Mouse (Mus musculus): ENCODE results near the gene Erlin1.

Erlin1 gene

GRCm38 (mm10) chr19:44004261-44004660 lies 65.3 kb downstream of the Erlin1 start:
- ATAC-seq (ENCODE audit: insufficient number of reproducible peaks, low FRiP score, low TSS enrichment) = no peak

DNA sequence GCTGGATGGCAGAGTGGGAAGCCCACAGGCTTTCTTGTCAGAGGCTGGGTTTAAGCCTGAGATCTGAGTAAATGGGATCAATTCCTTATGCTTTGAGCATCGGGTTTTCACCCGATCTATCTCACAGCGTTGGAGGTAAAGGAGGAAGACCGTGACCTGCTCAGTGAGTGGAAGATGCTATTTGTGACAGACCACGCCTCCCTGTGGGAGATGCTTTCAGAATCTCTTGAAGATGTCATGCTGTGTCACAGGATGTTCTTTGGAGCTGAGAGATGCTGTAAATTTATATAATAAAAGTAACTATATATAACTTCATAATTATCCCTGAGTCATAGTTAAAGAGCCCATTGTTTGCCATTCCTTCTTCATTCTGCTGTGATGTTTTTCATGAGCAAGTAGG lies 68.9 kb downstream of the Erlin1 start:
- ATAC-seq (ENCODE audit: insufficient number of reproducible peaks, low FRiP score, low TSS enrichment) = no peak

- ATAC-seq (ENCODE audit: insufficient number of reproducible peaks, low FRiP score, low TSS enrichment) = no peak
Measured at GRCm38 (mm10) chr19:44000061-44000460, 69.5 kb downstream of the Erlin1 start.

- no peak for ATAC-seq (ENCODE audit: insufficient number of reproducible peaks, low FRiP score, low TSS enrichment)
Measured at GRCm38 (mm10) chr19:43998802-43999527, 70.6 kb downstream of the Erlin1 start.

DNA sequence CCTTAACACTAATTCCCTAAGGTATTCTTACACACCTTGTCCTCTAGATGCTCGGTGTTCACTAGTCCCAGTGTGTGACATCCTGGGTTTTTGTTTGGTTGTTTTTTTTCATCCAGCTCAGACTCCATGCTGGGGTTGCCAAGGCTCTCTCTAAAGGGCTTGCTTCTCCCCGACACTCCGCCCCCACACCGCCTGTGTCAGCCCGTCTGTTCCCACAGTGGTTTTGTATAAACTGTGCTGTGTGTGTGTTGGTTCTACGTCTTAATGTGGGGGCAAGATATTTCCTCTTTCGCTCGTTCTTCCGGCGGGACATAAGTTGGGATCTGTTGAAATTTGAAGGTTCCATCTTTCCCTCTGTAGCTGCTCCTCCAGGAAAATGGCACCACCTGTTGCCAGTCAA lies 71.5 kb downstream of the Erlin1 start:
- no peak for ATAC-seq (ENCODE audit: insufficient number of reproducible peaks, low FRiP score, low TSS enrichment)

DNA sequence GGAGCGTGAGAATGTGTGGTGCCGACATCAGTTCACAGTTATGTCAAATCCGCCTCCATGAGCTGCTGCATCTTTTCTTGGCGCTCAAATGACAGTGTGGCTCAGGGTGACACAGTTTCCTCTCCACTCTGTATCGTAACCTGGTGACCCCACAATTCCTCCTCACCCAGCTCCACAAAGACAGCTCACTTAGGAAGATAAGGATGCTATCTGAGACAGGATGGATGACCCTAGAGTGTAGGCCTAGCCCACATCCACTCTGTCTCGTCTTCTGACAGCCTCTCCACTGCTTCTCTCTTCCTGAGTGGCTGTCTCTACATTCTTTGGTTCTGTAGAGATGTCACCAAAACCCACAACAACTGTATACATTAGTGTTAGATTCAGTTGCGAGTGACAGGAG lies 74.2 kb downstream of the Erlin1 start:
- ATAC-seq (ENCODE audit: insufficient number of reproducible peaks, low FRiP score, low TSS enrichment) = no peak

GRCm38 (mm10) chr19:43992464-43992863 lies 77.1 kb downstream of the Erlin1 start:
- no peak for ATAC-seq (ENCODE audit: insufficient number of reproducible peaks, low FRiP score, low TSS enrichment)

- no peak for ATAC-seq (ENCODE audit: insufficient number of reproducible peaks, low FRiP score, low TSS enrichment)
Measured at GRCm38 (mm10) chr19:43990362-43990761, 79.2 kb downstream of the Erlin1 start.

DNA sequence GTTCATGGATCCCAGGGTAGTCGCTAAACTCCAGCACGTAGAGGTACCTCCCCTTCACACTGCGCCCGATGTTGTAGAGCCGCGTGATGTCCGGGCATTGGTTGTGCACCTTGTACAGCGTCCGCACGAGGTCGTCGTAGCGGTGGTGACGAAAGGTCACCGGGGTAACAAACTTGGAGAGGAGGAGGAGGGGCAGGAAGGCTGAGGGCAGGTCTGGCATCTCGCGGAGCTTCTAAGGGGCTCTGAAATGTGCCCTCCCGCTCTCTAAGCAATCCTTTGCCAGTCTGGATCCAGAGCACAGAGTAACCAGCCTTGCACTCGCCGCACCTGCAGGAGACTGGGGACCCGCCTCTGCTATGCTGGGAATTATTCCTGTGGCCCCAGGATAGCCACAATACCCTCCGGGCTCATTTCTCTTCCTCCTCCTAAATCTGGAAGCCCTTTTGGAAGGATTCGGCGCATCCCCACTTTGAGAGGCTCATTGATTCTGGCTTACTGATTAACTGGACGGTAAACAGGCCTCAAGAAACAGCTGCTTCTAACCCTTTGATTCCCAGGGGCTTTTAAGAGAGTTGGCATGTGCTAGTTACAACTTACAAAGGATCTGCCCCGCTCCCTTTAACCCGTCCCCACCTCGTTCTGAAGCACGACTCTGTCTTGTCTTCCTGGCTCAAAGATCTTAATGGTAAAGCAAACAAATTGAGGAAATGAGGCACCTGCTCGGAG lies 83.4 kb downstream of the Erlin1 start, which contains the start of gene Cpn1:
Gene Cpn1, minus strand, starts transcription at position 488 of the 726 bp plus-strand sequence.
- no peak for ATAC-seq (ENCODE audit: insufficient number of reproducible peaks, low FRiP score, low TSS enrichment)

Data from cerebellum, adult (tissue).